Mouse (Mus musculus) gastrocnemius, postnatal 25 days (tissue): ENCODE measurements around the gene Amy2a3. TPM values are rescaled to one million over a fixed set of nuclear protein-coding genes. Genes with fewer than 3 reads are reported as not detected.
"Not testable (repeated sequence)": the region's sequence is repeated elsewhere in the genome, so short reads cannot be mapped to it uniquely, and the experiment has no call there.

Experiments used
- DNase-seq: peaks from one replicate; pipeline ENCODE4 v3.0.0; 2022
- long read RNA-seq, 2 experiments: library from polyadenylated mRNA; stranded (forward); transcript quantifications; one replicate each; pipeline ENCODE4 v2.0.0; 2021
- total RNA-seq, 2 experiments: library from RNA; stranded (reverse); gene quantifications; 1 replicate in 1 of 2; 2 replicates in 1 of 2; pipeline ENCODE4 v1.2.3; 2021

Amy2a3 gene
- total RNA-seq, result not detected
- long read RNA-seq, experiment 1, result 0 reads
- long read RNA-seq, experiment 2, result 0 reads

DNA sequence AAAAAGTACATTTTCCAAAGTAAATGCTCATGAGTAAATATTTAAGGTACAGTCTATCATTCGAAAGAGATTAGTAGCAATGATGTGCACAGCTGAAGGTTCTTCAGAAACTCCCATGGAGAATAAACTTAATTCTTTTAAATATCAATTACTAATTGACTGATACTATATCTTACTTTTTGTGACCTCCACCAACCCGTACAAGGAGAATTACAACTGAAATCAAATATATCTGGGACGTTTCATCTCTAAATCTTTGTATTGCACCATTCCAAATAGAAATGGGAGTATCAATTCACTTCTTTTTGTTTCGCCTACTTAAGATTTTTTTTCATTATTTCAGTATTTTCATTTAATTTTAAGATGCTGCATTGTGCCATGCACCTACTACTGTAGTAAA lies at the start of gene Amy2a3:
Gene Amy2a3, minus strand, starts transcription at position 101 of the 400 bp plus-strand sequence.
- DNase-seq, result not testable (repeated sequence)

- not testable (repeated sequence) for DNase-seq
Measured at GRCm38 (mm10) chr3:113356558-113356957, 32.7 kb upstream of the Amy2a3 start, which contains the start of gene Amy2a2. TSS of gene Amy2a2 (minus strand) at chr3:113356658.

- DNase-seq, result not testable (repeated sequence)
Measured at GRCm38 (mm10) chr3:113345484-113345883, 21.6 kb upstream of the Amy2a3 start.

DNA sequence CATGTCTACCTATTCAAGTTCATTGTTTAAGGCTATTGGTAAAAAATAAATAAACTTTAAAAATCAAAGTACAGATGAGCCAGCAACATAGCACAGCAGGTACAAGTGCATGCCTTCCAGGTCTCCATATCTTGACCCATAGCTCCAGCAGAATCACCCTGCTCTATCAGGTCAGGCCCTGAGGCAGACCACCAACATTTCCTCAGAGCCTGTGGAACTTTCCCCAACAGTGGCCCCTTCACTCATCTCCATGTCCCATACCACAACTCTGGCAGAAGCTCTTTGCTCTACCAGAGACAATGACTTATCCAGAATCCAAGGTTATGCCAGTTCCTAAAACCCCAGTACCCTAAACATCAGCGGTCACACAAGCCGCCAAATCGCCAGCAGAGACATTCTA lies 10.9 kb downstream of the Amy2a3 start:
- DNase-seq, result not testable (repeated sequence)

GRCm38 (mm10) chr3:113291349-113291748 lies 32.5 kb downstream of the Amy2a3 start, which contains the start of gene Amy2a4:
TSS of gene Amy2a4 (minus strand) at chr3:113291449.
- DNase-seq, result not testable (repeated sequence)

DNA sequence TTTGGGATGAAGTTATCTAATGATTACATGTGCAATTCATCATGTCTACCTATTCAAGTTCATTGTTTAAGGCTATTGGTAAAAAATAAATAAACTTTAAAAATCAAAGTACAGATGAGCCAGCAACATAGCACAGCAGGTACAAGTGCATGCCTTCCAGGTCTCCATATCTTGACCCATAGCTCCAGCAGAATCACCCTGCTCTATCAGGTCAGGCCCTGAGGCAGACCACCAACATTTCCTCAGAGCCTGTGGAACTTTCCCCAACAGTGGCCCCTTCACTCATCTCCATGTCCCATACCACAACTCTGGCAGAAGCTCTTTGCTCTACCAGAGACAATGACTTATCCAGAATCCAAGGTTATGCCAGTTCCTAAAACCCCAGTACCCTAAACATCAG lies 43.6 kb downstream of the Amy2a3 start:
- not testable (repeated sequence) for DNase-seq

DNA sequence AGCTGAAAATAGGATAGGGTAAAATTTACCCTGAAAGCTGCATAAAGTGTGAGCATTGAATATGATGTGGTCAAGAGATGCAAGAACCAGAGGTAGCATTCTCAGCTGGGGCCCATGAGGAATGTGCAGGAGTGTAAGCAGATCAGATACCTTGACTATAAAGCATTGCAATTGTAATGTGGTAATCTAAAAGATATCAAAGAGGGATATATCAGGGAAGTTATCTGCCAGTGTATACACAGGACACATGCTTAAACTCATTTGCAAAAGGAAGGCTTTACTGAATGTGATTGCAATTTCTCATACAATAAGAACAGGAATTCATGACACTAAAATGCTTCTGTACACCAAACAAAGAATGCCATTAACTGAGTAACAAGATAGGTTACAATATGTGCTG lies 44.3 kb downstream of the Amy2a3 start:
- not testable (repeated sequence) for DNase-seq

Other genes starting within 250 kb of the Amy2a3 start
- gene Amy2a5, start 65.2 kb downstream of the Amy2a3 start, total RNA-seq, result not detected
- not detected for gene Amy2a4, start 32.6 kb downstream of the Amy2a3 start, total RNA-seq
- not detected for gene Amy2a2, start 32.6 kb upstream of the Amy2a3 start, total RNA-seq
- gene Amy2a1, start 208.4 kb upstream of the Amy2a3 start, total RNA-seq, result not detected